Mouse (Mus musculus): Measurements from ENCODE around the gene Msh3. TPM values are rescaled to one million over a fixed set of nuclear protein-coding genes. Genes with fewer than 3 reads are reported as not detected.

Msh3 gene
- polyA plus RNA-seq, 1 experiment from 2014 or later = 8.1 TPM

- WGBS (ENCODE audit: missing documents) = 97% methylated on average over 6 of the region's 6 CpGs
- Histone ChIP-seq H3K36me3 (ENCODE audit: inconsistent target) (0 out of 2 replicates have a peak, but pooled peaks cover 9% of the 10 kb centered on the region), H3K27ac (no peak overlapping the region), H3K79me2 (ENCODE audit: inconsistent target) (peaks cover 5% of the 10 kb centered on the region; the same call in 1 of the 2 replicates), H3K4me3 (ENCODE audit: inconsistent target) (no peak overlapping the region)
Observed at GRCm38 (mm10) chr13:92351100-92351499, 3.7 kb downstream of the Msh3 start.

GRCm38 (mm10) chr13:92346338-92346737 lies 8.5 kb downstream of the Msh3 start:
- 91% methylated on average over 5 of the region's 5 CpGs for WGBS (ENCODE audit: missing documents)
- H3K4me3 ChIP-seq (ENCODE audit: inconsistent target) = no peak overlapping the region
- H3K79me2 ChIP-seq (ENCODE audit: inconsistent target) = no peaks in the 10 kb centered on the region
- 0 out of 2 replicates have a peak, but pooled peaks cover 16% of the 10 kb centered on the region for H3K36me3 ChIP-seq (ENCODE audit: inconsistent target)
- H3K27ac ChIP-seq = no peak overlapping the region

DNA sequence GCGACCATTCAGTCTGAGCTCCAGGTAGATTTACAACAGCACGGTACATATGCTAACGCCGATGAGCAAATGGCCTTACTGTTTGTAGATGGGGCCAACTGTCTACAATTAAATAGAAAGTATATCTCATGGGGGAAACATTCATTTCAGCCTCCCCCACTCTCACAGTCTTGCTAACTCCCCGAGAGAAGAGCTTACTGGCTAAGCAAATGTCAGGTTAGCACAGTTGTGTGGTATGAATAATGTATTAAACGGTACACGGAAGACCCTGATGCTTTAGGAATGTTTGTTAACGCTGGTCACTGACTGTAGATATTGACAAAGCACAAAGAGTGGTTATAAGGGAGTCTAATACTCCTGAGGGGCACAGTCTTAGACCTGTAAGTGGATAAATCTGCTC lies 10.8 kb downstream of the Msh3 start:
- WGBS (ENCODE audit: missing documents) = 92% methylated on average over 8 of the region's 8 CpGs
- no peak overlapping the region for H3K4me3 ChIP-seq (ENCODE audit: inconsistent target)
- H3K36me3 ChIP-seq (ENCODE audit: inconsistent target) = 0 out of 2 replicates have a peak, but pooled peaks cover 16% of the 10 kb centered on the region
- no peak overlapping the region for H3K27ac ChIP-seq
- no peaks in the 10 kb centered on the region for H3K79me2 ChIP-seq (ENCODE audit: inconsistent target)

- Histone ChIP-seq H3K27ac (no peak overlapping the region), H3K79me2 (ENCODE audit: inconsistent target) (no peaks in the 10 kb centered on the region), H3K4me3 (ENCODE audit: inconsistent target) (no peak overlapping the region), H3K36me3 (ENCODE audit: inconsistent target) (0 out of 2 replicates have a peak, but pooled peaks cover 5% of the 10 kb centered on the region)
- WGBS (ENCODE audit: missing documents) = 98% methylated on average over 3 of the region's 3 CpGs
Observed at GRCm38 (mm10) chr13:92339787-92340186, 15.0 kb downstream of the Msh3 start.

GRCm38 (mm10) chr13:92337773-92338462 lies 16.9 kb downstream of the Msh3 start:
- no peaks in the 10 kb centered on the region for H3K36me3 ChIP-seq (ENCODE audit: inconsistent target)
- no peaks in the 10 kb centered on the region for H3K79me2 ChIP-seq (ENCODE audit: inconsistent target)
- WGBS (ENCODE audit: missing documents) = 87% methylated on average over 6 of the region's 6 CpGs
- no peak overlapping the region for H3K27ac ChIP-seq
- H3K4me3 ChIP-seq (ENCODE audit: inconsistent target) = no peak overlapping the region

DNA sequence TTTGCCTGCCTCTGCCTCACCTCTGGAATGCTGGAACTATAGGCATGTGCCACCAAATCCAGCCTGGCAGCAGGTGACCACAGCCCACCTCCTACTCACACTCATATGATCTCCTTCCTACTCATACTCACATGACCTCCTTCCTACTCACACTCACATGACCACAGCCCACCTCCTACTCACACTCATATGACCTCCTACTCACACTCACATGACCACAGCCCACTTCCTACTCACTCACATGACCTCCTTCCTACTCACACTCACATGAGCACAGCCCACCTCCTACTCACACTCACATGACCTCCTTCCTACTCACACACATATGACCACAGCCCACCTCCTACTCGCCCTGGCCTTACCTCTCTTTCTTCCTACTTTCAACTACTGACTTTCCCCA lies 17.9 kb downstream of the Msh3 start:
- H3K4me3 ChIP-seq (ENCODE audit: inconsistent target) = no peak overlapping the region
- WGBS (ENCODE audit: missing documents) = 80% methylated on average over 1 of the region's 1 CpGs
- H3K79me2 ChIP-seq (ENCODE audit: inconsistent target) = no peaks in the 10 kb centered on the region
- H3K36me3 ChIP-seq (ENCODE audit: inconsistent target) = no peaks in the 10 kb centered on the region
- H3K27ac ChIP-seq = peak overlapping the region; percentile 31

DNA sequence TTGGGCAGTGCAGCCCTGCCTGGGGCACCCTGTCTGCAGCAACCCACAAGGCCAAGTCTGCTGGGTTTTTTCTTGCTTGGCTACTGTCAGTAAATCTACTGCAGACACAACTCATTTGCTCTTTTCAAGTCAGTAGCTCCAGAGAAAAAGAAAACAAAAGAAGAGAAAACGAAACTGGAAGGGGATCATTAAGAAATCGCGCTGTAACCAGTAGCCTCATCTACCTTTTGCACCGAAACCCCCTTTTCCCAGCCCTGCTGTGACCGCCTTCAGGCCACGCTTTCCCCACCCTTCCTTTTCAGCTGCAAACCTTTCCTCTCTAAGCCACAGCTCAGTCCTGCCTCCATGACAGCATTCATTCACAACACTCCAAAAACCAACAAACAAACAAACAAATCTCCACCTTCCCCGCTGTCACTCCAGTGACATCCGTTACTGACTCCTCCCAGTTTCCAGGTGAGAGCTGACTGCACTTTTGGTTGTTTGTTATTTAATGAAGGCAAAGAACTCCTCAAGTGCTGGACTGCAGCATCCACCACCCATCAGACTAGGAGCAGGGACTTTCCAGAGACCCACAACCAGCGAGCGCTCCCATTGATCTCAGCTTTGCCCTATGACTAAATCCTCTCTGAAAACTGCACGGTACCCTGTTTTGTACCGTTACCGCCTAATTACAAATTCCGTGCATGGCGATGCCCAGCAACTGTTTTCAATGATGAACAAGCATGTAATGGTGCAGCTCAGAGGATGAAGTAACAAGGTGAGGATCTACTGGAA lies 22.5 kb downstream of the Msh3 start:
- Histone ChIP-seq H3K4me3 (ENCODE audit: inconsistent target) (no peak overlapping the region), H3K27ac (no peak overlapping the region), H3K36me3 (ENCODE audit: inconsistent target) (no peaks in the 10 kb centered on the region), H3K79me2 (ENCODE audit: inconsistent target) (no peaks in the 10 kb centered on the region)
- WGBS (ENCODE audit: missing documents) = 84% methylated on average over 15 of the region's 15 CpGs

DNA sequence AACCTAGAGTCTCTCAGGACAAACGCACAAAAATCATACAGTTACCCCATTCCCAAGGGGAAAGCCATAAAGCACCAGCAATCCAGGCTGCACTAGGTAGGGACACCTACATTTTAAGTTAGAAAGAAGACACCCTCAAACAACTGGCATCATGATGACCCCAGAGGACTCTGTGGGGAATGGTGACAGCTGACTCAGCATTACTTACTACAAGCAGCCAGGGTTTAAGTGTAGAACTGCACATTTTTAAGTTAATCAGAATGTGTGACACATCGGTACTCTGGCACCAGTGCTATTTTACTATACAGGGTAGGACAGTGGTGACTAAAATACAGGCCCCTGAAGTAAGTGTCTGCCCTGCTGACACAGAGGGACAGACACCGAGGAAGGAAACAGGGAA lies 24.2 kb downstream of the Msh3 start:
- Histone ChIP-seq H3K36me3 (ENCODE audit: inconsistent target) (no peaks in the 10 kb centered on the region), H3K4me3 (ENCODE audit: inconsistent target) (no peak overlapping the region), H3K79me2 (ENCODE audit: inconsistent target) (no peaks in the 10 kb centered on the region), H3K27ac (no peak overlapping the region)
- WGBS (ENCODE audit: missing documents) = 88% methylated on average over 3 of the region's 3 CpGs

GRCm38 (mm10) chr13:92328000-92328399 lies 26.8 kb downstream of the Msh3 start:
- WGBS (ENCODE audit: missing documents) = 68% methylated on average over 2 of the region's 2 CpGs
- Histone ChIP-seq H3K27ac (no peak overlapping the region), H3K79me2 (ENCODE audit: inconsistent target) (no peaks in the 10 kb centered on the region), H3K36me3 (ENCODE audit: inconsistent target) (no peaks in the 10 kb centered on the region), H3K4me3 (ENCODE audit: inconsistent target) (no peak overlapping the region)

GRCm38 (mm10) chr13:92326030-92326429 lies 28.8 kb downstream of the Msh3 start:
- no peaks in the 10 kb centered on the region for H3K36me3 ChIP-seq (ENCODE audit: inconsistent target)
- 70% methylated on average over 5 of the region's 5 CpGs for WGBS (ENCODE audit: missing documents)
- no peak overlapping the region for H3K27ac ChIP-seq
- no peak overlapping the region for H3K4me3 ChIP-seq (ENCODE audit: inconsistent target)
- no peaks in the 10 kb centered on the region for H3K79me2 ChIP-seq (ENCODE audit: inconsistent target)

DNA sequence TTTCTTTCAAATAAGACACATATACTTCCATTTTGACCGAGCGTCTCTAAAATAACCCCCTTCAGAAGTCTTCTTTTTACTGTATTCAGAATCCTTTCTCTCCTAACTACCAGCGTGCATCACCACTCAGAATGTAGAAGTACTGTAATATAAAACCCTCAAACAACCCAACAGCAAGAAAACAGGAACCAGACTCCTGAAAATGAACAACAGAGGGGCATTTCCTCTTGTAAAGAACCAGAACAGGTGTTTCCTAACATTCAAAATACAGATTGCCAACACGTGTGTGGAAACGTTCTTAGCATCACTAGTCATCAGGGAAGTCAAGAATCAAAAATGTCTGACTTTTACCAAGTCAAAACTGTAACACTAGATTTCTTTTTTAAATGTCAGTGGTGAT lies 34.0 kb downstream of the Msh3 start:
- Histone ChIP-seq H3K79me2 (ENCODE audit: inconsistent target) (no peaks in the 10 kb centered on the region), H3K27ac (no peak overlapping the region), H3K4me3 (ENCODE audit: inconsistent target) (no peak overlapping the region), H3K36me3 (ENCODE audit: inconsistent target) (no peaks in the 10 kb centered on the region)
- WGBS (ENCODE audit: missing documents) = 48% methylated on average over 5 of the region's 5 CpGs

- Histone ChIP-seq H3K36me3 (ENCODE audit: inconsistent target) (no peaks in the 10 kb centered on the region), H3K27ac (no peak overlapping the region), H3K4me3 (ENCODE audit: inconsistent target) (no peak overlapping the region), H3K79me2 (ENCODE audit: inconsistent target) (no peaks in the 10 kb centered on the region)
- 90% methylated on average over 5 of the region's 5 CpGs for WGBS (ENCODE audit: missing documents)
Observed at GRCm38 (mm10) chr13:92314613-92315012, 40.2 kb downstream of the Msh3 start.

- peaks cover 6% of the 10 kb centered on the region; the same call in 1 of the 2 replicates for H3K36me3 ChIP-seq (ENCODE audit: inconsistent target)
- H3K27ac ChIP-seq = no peak within 1 kb of the TSS
- no peak within 1 kb of the TSS for H3K4me3 ChIP-seq (ENCODE audit: inconsistent target)
- over 99% methylated on average over 11 of the region's 11 CpGs for WGBS (ENCODE audit: missing documents)
- H3K79me2 ChIP-seq (ENCODE audit: inconsistent target) = no peaks in the 10 kb centered on the region
Observed at GRCm38 (mm10) chr13:92305680-92306079, 49.1 kb downstream of the Msh3 start, which contains the start of gene Gm20379. Gm20379 (plus strand) TSS chr13:92305980.

- Histone ChIP-seq H3K4me3 (ENCODE audit: inconsistent target) (no peak overlapping the region), H3K27ac (no peak overlapping the region), H3K79me2 (ENCODE audit: inconsistent target) (no peaks in the 10 kb centered on the region), H3K36me3 (ENCODE audit: inconsistent target) (peaks cover 6% of the 10 kb centered on the region; the same call in 1 of the 2 replicates)
- WGBS (ENCODE audit: missing documents) = 98% methylated on average over 5 of the region's 5 CpGs
Observed at GRCm38 (mm10) chr13:92304291-92304690, 50.5 kb downstream of the Msh3 start.
